Mouse (Mus musculus): Measurements from ENCODE around the gene Nkain2.
A peak's percentile ranks its signal among the peaks of the same experiment; 100 is the strongest.
"Not testable (repeated sequence)": the region's sequence is repeated elsewhere in the genome, so short reads cannot be mapped to it uniquely, and the experiment has no call there.

Nkain2 gene

DNA sequence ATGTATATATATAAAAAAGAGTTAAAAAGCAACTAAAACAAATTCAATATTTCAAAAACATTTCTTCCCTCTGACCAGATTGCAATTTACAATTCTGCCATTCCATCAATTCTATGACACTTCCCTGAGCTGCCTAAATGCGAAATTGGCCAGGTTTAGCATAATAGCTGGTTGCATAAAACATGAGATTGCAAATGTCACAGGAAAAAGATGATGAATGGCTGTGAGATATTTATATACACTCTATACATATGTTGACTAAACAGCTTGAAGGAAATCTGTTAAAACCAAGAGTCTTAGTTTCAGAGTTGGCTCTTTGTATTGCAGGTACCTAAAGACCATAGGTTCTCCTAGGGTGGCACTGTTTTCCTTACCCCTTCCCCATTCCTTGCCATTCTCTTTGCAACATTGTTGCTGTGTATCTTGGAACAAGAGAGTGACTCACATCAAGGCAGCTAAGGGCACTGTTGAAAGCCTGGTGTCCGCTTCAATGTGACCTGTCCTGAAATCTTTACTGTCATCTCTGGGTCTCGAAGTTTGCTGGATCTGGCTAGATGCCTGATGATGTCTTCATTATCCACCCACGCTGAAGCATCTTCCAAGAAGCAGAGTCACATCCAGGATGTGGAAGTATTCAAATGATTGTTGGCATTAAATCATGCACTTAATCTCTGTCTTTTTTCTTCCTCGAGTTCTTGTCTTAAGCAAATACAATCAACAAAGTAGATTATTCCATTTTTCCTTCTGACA, 837.5 kb downstream of the Nkain2 start:
- no peak for DNase-seq

DNA sequence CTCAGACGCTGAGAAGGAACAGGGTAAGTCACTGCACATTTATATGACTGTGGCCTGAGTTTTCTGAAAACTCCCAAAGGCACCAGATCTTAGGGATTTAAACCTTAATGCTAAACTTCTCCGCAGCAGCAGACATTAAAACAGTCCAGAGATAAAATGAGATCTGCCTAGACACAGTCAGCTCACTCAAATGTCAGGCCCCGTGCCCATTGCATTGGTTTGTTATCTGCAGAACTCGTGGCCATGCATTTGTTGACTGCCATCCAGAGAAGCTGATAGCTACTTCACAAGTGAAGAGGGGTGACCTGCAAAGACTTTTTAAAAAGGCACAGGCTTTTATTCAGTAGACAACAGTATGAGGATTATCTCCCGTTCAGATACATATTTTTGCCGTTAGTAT, 838.2 kb downstream of the Nkain2 start:
- DNase-seq = no peak

DNA sequence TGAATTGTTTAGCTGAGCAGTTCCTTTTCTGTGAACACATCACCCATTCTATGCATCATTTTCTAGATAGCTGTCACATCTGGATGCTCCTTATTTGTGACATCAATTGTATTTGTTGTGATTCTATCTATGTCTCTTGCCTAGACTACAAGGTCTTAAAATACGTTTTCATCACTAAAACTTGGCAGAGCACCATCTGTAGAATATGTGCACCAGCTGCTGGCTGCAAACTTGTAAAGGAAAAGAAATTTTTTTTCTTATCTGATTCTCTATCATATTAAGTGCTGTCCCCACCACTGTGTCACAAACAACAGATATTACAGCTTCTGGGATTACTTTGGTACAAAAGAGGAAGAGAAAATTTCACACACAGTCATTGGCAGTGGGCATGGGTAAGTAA, 860.3 kb downstream of the Nkain2 start:
- no peak for DNase-seq

DNA sequence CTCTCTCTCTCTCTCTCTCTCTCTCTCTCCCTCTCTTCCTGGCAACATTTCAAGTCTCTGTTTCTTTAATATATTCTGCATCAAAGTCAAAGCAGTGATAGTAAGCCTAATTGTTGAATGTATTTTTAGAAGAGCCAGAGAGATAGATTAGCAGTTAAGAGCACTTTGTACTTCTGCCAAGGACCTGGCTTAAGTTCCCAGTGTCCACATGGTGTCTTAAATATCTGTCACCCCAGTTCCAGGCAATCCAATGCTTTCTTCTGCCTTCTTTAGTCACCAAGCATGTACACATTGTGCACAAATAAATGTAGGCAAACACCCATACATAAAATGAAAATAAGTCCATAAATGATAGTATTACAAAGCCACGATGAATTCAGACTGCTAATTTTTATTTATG, 871.9 kb downstream of the Nkain2 start:
- no peak for DNase-seq

DNA sequence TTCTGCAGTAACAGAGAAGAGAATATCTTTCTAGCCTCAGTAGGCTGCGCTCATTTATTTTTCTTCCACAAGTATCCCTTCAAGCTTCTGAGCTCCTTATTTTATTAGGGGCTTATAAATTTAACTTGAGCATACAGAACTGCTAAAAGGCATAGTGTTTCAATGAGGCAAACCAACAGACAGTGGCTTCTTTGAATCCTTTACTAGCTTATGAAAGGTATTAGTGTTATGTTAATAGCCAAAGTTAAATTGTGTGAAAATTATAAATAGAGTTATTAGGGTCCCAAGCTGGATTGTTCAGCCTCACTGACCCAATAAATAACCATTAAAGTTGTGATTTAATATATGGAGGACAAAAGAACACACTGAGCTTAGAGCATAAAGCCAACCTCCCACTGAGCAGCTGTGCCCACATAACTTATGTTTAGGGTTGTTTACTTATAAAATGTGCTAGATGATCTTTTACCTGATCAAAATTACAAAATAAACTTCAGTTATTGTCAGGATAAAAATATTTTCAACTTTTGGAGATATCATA, 889.0 kb downstream of the Nkain2 start:
- no peak for DNase-seq

DNA sequence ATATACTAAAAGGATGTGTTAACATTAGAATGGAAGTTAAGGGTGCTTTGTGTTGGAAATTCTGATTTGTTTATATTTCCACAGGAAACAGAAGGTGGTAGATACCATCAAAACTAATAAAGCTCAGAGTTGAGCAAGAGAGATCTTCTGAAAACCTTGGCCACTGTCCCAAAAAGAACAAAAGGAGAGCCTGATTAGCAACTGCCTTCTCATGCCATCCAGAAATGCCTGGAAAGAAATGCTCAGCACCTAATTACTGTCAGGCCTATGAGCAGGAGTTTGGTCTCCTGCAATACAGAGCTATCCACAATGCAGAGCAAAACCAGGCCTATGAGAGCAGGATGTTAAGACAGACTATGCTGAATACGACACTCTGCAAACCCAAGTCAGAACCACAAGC, 897.1 kb downstream of the Nkain2 start:
- no peak for DNase-seq

DNA sequence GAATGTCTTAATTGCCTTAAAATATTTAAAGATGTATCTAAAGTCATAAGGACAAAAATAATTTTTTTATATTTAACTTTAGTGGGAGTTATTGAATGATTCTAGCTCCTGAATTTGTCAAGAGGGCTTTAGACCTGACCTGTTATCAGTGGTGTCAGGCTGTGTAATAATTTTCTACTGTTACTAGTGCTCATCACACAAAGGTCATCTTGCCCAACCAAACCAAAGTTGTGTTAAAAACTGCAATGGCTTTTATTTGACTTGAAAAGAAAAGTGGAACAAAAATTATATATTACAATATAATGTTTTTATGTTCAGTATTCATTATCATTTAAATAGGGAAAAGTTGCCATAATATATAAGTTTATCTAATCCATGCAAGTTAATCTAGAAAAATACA, 911.9 kb downstream of the Nkain2 start:
- no peak for DNase-seq

DNA sequence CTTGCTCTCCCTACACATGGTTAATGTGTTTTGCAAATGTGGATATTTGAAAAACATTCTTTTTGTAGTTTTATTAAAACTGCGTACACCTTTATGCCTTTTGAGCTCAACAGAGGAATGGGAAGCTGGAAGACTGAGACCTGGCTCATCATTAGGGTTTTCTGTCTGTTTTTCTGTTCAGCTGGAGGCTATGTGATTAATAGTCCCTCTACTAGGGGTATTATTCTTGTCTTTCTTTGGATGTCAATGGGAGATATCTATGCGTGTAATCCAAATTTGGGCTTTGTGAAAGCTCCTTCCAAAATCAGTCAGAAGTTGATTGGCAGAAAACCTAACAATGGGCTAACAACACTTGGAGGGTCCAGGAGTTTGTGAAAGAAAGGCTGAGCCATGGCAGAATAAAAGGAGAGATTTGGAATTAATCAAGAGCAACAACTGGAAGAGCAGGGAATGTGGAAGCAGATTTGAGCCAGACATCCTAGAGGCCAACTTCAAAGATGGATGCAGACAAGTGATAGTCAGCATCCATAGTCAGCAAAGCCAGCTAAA, 943.0 kb downstream of the Nkain2 start:
- DNase-seq = no peak

DNA sequence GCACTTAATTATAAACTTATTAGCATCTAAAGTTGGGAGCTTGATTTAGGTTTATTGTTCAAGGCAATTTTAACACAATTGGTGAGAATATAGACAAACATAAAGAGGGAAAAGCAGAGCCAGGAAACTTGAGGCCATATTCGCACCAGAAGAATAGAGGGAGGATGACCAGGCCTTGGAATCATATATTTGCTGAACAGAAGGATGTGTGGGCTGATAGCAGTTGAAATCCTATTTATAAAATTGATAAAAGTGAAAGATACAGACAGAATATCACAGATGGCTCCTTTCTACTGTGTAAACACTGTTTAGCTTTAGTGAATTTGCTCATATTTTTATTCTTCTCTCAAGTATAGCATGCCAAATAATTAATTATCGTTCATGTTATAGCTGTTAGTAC, 958.3 kb downstream of the Nkain2 start:
- DNase-seq = no peak

DNA sequence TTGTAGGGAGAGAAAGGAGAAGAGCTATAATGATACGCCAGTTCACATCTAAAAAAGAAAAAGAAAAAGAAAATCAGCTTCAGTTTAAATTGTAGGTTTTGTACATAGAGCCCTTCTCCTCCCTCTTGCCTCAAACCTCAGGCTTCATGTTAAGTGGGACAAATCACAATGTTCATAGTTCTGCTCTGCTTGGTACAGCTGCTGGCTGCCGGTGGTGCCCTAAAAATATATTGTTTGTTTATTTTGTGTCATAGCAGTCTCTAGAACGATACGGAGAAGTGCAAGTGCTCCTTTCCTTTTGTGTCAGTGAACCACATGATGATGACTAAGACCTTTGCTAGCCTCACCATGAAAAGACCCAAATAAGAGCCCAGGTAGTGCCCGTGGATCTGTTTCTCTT, 962.6 kb downstream of the Nkain2 start:
- DNase-seq = no peak

DNA sequence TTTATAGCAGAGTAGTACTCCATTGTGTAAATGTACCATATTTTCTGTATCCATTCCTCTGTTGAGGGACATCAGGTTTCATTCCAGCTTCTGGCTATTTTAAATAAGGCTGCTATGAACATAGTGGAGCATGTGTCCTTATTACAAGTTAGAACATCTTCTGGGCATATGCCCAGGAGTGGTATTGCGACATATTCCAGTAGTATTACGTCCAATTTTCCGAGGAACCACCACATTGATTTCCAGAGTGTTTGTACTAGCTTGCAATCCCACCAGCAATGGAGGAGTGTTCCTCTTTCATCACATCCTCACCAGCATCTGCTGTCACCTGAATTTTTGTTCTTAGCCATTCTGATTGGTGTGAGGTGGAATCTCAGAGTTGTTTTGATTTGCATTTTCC, 969.4 kb downstream of the Nkain2 start:
- not testable (repeated sequence) for DNase-seq

DNA sequence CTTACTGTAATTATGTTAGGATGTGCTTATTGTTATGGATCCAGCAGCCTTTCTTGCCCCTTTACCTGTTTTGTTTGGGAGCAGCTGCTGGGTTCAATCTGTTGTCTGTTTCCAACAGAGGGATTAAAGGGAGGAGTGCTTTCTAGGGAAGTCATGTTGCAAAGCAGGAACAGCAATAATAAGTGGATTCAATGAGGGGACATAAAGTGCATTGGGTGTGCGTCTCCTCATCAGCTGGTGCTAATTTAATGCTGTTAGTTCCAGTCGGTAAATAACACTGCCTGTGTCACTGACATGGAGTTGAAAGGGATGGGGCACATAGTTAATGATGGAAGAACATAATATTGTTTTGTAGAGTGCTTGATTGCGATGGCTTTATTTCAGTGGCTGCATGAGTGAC, 982.8 kb downstream of the Nkain2 start:
- DNase-seq = no peak

DNA sequence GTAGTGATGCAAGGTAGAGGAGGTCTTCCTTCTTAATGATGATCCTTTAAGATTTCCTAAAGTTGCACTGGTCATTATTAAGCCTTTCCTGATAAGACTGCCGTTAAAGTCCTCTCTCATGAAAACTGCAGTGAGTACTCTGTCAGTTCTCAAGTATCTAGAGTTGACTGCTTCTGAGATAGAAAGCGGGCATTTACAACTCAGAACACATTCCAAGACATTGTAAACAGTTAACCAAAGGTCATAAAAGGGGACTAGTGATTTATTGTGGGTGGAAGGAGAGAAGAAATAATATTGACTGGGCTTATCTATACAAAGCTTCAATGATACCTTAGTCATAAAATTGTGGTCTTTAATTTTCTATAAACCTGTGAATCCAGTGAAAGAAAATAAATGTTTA, 990.8 kb downstream of the Nkain2 start:
- no peak for DNase-seq

DNA sequence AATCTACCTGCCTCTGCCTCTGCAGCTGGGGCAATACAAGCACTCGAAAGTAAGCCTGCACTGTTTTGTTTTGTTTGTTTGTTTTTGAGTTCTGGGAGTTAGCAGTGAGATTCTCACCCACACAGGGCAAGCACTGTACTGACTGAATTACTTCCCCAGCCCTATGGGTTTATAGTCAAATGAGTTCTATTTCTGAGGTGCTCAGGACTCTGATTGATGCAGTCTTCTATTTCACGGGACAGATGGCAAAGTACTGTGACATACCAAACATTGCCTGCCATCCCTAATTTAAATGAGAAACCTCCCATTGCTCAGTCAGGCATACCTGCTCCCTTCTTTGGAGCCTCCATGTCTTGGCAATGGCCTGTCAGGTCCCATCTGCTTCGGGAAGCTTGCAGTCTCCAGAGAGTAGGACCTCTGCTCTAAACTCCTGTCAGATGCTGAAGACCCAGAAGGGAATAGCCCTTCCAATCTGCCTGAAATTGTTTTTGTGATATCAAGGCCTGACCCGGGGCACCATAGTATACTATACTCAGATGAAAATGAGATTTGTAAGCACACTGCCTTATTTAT, 1016.9 kb downstream of the Nkain2 start:
- DNase-seq = no peak

DNA sequence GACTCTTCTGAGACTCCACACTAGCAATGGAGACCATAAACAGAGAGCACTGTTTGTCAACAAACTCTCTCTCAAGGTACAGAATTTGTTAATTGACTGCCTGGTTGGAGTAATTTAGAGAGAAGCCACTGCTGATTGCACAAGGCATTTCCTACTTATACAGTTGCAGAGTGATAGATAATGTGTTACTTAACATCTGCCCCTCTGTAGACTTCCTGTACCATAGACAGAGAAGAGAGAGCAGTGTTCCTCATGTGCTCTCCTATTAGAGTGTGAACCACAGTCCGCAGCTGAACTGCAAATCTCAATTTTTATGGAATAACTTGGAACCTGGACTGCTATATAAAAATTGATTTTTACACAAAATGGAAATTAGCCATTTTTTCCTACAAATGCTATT, 1022.0 kb downstream of the Nkain2 start:
- no peak for DNase-seq

DNA sequence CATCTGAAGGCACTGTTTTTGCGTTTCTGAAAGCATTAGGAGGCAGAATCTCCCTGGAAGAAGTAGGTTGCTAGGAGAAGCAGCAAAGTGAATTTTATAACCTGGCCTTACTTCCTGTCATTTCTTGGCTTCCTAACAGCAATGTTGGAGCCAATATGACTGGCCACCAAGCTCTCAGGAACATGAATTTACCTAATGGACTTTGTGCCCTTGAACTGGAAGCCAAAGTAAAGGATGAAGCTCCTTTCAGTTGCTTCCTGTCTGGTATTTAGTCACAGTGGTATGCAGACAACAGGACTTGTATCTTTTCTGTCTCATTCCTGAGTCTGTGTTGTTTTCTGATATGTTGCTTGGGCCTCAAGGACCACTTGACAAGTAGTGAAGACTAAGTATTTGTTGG, 1063.2 kb downstream of the Nkain2 start:
- no peak for DNase-seq

DNA sequence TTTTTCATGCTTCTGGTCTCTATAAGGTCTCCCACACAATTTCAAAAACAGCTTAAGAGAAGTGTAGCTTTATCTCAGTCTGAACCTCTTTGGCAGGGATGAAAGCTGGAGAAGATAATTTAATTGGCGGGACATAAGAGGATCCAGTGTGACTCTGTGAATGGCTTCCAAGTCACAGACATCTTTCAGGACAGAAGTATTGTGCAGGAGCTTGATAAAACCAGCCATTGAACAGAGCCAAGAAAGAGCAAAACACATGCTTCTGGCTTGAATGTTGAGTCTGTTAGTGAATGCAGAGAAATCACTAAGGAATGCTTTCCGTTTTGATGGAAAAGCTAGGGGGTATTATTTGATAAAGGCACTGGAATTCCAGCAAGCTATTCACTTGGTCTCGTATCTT, 1077.7 kb downstream of the Nkain2 start:
- DNase-seq = no peak

DNA sequence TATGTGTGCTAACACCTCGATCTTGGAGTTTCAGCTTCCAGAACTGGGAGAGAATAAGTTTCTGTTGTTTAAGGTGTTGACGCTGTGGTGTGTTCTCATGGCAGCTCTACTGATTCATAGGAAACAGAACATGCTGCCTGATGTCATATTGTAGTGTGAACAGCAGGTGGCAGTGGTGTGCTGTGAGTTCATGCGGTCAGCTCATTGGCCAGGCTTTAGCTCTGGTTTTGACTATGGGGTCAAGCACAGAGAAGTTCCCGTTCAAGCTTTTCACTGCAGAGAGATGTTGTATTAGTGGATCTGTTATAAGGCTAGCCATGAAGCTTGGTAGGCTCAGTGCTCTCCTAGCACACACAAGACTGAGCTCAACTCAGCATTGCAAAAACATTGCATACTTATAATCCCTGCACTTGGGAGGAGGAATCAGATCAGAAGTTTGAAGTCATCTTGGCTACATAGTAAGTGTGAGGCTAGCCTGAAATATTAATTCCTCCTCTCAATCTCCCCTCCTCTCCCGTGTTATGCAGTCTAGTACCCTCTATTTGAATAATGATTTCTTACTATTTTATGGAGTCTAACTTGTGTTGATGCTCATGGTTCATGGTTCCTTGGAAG, 1147.7 kb downstream of the Nkain2 start:
- DNase-seq = peak; percentile 26

DNA sequence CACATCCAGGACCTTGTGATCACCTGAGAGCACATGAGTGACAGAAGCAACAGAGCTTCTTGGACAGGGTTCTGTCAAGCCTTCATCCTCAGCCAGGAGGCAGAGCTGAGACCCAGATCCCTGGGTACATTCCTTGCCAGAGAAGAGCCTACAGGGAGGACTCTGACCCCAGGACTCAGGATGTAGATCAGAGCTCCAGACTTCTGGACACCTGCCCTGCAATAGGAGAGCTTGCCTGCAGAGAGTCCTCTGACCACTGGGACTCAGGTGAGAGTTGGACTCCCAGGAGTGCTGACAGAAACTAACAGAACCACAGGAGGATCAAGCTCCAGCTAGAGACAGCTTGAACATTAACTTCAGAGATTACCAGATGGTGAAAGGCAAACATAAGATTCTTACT, 1162.2 kb downstream of the Nkain2 start:
- no peak for DNase-seq

DNA sequence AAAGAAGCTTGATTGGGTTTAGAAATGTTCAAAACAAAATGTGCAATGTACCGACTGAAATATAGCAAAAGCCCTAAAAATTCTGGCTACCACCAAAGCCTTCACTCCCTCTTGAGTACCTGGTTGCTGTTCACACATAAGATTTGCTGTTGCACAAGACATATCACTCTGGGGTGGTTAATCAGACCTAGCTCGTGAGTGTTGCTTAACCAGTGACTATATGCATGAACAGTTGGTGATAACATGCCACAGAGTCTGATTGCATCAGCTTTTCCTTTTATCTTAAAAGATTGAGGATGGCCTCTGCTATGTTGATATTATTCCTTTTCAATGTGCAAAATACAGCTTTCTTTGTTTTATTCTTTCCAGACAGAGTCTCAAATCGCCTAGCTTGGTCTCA, 1243.0 kb downstream of the Nkain2 start:
- DNase-seq = no peak

DNA sequence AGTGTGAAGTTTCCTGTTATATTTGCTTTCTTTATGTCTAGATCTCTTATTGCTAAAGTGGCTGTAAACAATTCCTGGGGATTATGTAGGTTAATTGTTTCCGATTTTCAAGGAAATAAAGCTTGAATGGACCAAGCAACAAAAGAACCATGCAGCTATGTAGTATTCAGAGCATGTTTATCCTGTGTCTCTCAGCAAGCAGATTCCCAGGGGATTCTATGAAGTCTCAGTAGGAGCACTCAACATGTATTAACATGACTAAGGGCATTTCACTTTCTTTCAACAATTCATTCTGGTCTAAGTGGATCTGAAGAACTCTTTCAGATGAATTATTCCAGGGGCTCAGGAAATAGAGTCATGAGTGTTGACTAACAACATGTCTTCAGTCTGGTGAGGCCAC, 1244.2 kb downstream of the Nkain2 start:
- DNase-seq = no peak

All from cerebellum, adult 11 months (tissue).